Mouse (Mus musculus) olfactory bulb, adult 2 months (tissue): ENCODE data around the gene Lgals1. TPM values are rescaled to one million over a fixed set of nuclear protein-coding genes. Genes with fewer than 3 reads are reported as not detected.
A peak's percentile ranks its signal among the peaks of the same experiment; 100 is the strongest.

Source experiments
- H3K27ac ChIP-seq: fragments of 200-500 bp; 2 replicates; pipeline ENCODE4 v1.5.1; 2012; ENCODE audit warnings: low read depth, low read length; ENCODE audit not compliant: insufficient read depth
- H3K4me1 ChIP-seq: fragments of 200-500 bp; 2 replicates; pipeline ENCODE4 v1.6.1; 2012; ENCODE audit warnings: low read length; ENCODE audit not compliant: control insufficient read depth, insufficient read depth
- H3K4me3 ChIP-seq: fragments of 200-500 bp; 2 replicates; pipeline ENCODE4 v1.5.1; 2012; ENCODE audit warnings: mild to moderate bottlenecking, low read depth, low read length, moderate library complexity; ENCODE audit not compliant: insufficient read depth
- CTCF ChIP-seq: fragments of 200-500 bp; IDR thresholded peaks from 2 replicates; pipeline ENCODE4 v1.5.1; 2012; ENCODE audit warnings: low read depth, mild to moderate bottlenecking, low read length, moderate library complexity; ENCODE audit not compliant: insufficient read depth
- POLR2A ChIP-seq: fragments of 200-500 bp; IDR thresholded peaks from 2 replicates; pipeline ENCODE4 v1.6.1; 2012; ENCODE audit warnings: mild to moderate bottlenecking, low read depth, low read length, moderate library complexity; ENCODE audit not compliant: insufficient read depth
- whole genome bisulfite sequencing: fragments of 180-500 bp; shearing (Covaris S2); methylation state at CpG from one replicate; pipeline ENCODE4 v1.1.7; 2018; 5-methylcytosine and 5-hydroxymethylcytosine counted together
- polyA plus RNA-seq: library from polyadenylated mRNA; stranded (reverse); fragments of >200 nt; gene quantifications from 2 replicates; pipeline ENCODE4 v1.2.4, GENCODE M21; 2012; ENCODE audit warnings: low replicate concordance; ENCODE audit not compliant: missing spikeins, insufficient read depth, insufficient read length

Lgals1 gene
- polyA plus RNA-seq, 1 experiment = not detected

- 20% methylated on average over 12 of the region's 12 CpGs for WGBS
- H3K4me3 ChIP-seq = peak overlapping the region; percentile 69
- H3K27ac ChIP-seq = no peak overlapping the region
- TF ChIP-seq CTCF (no peak), POLR2A (no peak)
- peaks cover 38% of the 10 kb centered on the region for H3K4me1 ChIP-seq
These were observed 10.3 kb upstream of the Lgals1 start for GRCm38 (mm10) chr15:78916052-78916826.

- 88% methylated on average over 23 of the region's 23 CpGs for WGBS
- Histone ChIP-seq H3K4me1 (peaks cover 38% of the 10 kb centered on the region), H3K27ac (no peak overlapping the region), H3K4me3 (no peak overlapping the region)
- TF ChIP-seq CTCF (no peak), POLR2A (no peak)
These were observed 8.4 kb upstream of the Lgals1 start for GRCm38 (mm10) chr15:78918126-78918525.

GRCm38 (mm10) chr15:78919914-78920313, 6.6 kb upstream of the Lgals1 start:
- WGBS = 49% methylated on average over 12 of the region's 12 CpGs
- peaks cover 35% of the 10 kb centered on the region for H3K4me1 ChIP-seq
- 0 out of 2 replicates have a peak overlapping the region, but pooled peaks have one; percentile 28 for H3K27ac ChIP-seq
- H3K4me3 ChIP-seq = no peak overlapping the region
- no peak for TF ChIP-seq POLR2A
- no peak for TF ChIP-seq CTCF

GRCm38 (mm10) chr15:78922700-78923099, 3.8 kb upstream of the Lgals1 start:
- TF ChIP-seq POLR2A (no peak), CTCF (no peak)
- Histone ChIP-seq H3K4me1 (peaks cover 41% of the 10 kb centered on the region), H3K27ac (no peak overlapping the region), H3K4me3 (no peak overlapping the region)
- 93% methylated on average over 7 of the region's 7 CpGs for WGBS

GRCm38 (mm10) chr15:78923585-78923984, 2.9 kb upstream of the Lgals1 start:
- no peak overlapping the region for H3K27ac ChIP-seq
- peaks cover 41% of the 10 kb centered on the region for H3K4me1 ChIP-seq
- no peak for TF ChIP-seq CTCF
- no peak for TF ChIP-seq POLR2A
- 92% methylated on average over 6 of the region's 6 CpGs for WGBS
- H3K4me3 ChIP-seq = no peak overlapping the region

GRCm38 (mm10) chr15:78925129-78925528, 1.4 kb upstream of the Lgals1 start:
- 69% methylated on average over 8 of the region's 8 CpGs for WGBS
- Histone ChIP-seq H3K4me1 (peaks cover 36% of the 10 kb centered on the region), H3K4me3 (no peak overlapping the region), H3K27ac (no peak overlapping the region)
- no peak for TF ChIP-seq CTCF
- TF ChIP-seq POLR2A = no peak

GRCm38 (mm10) chr15:78927021-78927787, 679 bp downstream of the Lgals1 start:
- Histone ChIP-seq H3K4me1 (peaks cover 33% of the 10 kb centered on the region), H3K4me3 (peak overlapping the region; percentile 41; the same call in 1 of the 2 replicates), H3K27ac (peak overlapping the region; percentile 55)
- WGBS = 45% methylated on average over 15 of the region's 15 CpGs
- TF ChIP-seq POLR2A (no peak), CTCF (no peak)

- Histone ChIP-seq H3K27ac (peak overlapping the region; percentile 55), H3K4me1 (peaks cover 33% of the 10 kb centered on the region), H3K4me3 (peak overlapping the region; percentile 41)
- no peak for TF ChIP-seq CTCF
- TF ChIP-seq POLR2A = no peak
- under 1% methylated on average over 30 of the region's 35 CpGs for WGBS
These were observed 1.4 kb downstream of the Lgals1 start for GRCm38 (mm10) chr15:78927788-78928457.
